Mouse (Mus musculus): ENCODE data around the gene Vmn1r201. TPM values are rescaled to one million over a fixed set of nuclear protein-coding genes. Genes with fewer than 3 reads are reported as not detected.

The Vmn1r201 gene
- total RNA-seq (2022) = not detected

DNA sequence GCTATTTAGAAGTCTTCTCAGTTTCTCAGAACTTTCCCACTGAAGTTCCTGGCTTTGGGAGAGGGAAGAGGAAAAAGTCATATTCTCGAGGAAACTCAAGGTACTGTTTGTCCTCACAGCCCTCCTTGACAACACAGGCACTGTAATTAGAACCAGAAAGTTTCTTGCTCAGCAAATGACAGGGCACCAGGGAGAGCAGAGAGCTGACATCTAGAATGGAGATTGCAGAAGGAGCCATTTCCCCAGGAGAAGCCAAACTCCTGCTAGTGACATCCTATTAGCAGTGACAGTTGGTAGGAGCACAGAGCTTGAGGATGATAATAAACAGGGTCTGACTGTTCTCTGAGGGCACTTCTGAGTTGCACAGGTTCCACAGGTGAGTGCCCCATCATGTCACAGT is at the start of gene Vmn1r201:
TSS of gene Vmn1r201 (plus strand) at position 301 of the 400 bp plus-strand sequence.
- DNase-seq (ENCODE audit: low spot score in 2 of 2) = no peak

DNA sequence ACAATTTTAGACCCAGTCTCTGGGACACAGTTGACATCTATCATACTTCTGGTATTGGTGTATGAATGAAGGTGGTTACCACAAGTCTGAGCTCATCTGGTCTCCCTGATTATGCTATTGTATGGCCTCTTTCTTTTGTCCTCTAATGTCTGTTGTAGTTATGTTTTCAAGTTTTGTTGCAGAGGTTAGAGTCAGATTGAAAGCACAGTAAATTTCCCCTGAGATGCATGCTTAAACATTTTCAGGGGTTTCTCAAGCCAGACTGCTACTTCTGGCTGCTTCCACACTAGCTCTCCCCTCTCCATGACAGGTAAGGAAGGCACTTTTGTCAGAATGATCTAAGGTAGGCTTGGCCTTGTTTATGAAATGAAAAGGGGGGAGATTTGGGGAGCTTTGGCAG is 16.6 kb upstream of the Vmn1r201 start:
- no peak for DNase-seq (ENCODE audit: low spot score in 2 of 2)

DNA sequence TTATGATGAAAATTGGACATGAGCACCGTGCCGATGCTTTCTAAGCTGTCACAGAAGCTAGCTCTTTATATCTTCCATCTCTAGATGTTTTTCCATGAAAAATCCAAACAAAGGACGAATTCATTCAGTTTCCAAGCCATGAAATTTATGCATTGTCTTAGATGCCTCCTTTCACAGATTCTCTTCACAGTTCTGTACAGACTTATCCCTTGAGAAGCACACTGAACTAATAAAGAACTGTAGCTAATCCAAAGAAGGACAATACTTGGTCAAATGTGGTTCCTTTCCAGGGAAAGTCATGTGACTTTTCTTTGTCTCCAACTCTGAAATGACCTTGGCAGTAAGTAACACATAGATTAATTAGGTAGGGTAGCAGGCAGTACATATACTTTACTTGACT is 30.7 kb downstream of the Vmn1r201 start:
- no peak for DNase-seq (ENCODE audit: low spot score in 2 of 2)

DNA sequence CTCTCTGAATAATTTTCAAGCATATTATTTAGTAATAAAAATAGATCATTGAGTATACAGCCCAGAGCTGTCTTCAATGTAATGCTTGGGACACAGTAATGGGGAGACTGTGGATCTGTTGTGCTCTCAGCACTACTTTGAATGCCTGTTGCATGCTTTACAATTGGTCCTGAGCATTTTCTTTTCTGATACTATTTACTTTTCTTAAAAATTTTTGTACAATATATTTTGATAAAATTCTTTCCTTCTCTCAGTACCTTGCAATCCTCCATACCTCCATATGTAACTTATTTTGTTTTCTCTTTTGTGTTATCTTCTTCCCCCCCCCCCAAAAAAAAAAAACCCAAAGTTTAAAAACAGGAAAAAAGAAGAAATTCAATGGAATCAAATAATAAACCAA is 33.6 kb downstream of the Vmn1r201 start, which contains the start of gene Vmn1r202:
TSS of gene Vmn1r202 (minus strand) at position 101 of the 400 bp plus-strand sequence.
- no peak for DNase-seq (ENCODE audit: low spot score in 2 of 2)

DNA sequence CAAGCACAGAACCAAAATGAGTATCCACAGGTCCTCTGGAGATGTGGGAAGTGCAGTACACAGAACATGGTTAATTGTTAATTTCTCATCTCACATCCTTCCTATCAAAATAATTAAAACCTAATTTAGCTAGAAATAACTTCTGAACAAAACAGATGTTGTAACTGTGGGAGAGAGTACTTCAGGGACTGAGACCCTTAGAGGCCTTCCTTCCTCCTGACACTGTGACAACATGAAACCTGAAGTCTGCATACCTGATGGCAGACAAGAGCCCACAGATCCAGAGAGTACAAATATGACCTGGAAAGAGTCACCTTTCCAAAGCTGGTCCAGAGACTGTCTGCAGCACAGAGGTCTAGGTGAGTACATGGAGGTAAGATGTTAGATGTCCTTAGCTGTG is 46.1 kb downstream of the Vmn1r201 start, which contains the start of gene Vmn1r203:
TSS of gene Vmn1r203 (plus strand) at position 301 of the 400 bp plus-strand sequence.
- DNase-seq (ENCODE audit: low spot score in 2 of 2) = no peak

Other genes with a start within 250 kb of the Vmn1r201 start
- not detected for gene Vmn1r193, start 248.8 kb upstream of the Vmn1r201 start, total RNA-seq (2022)
- gene Vmn1r194, start 227.7 kb upstream of the Vmn1r201 start, total RNA-seq (2022) = not detected
- not detected for gene Vmn1r195, start 201.4 kb upstream of the Vmn1r201 start, total RNA-seq (2022)
- not detected for gene Vmn1r196, start 182.0 kb upstream of the Vmn1r201 start, total RNA-seq (2022)
- gene Vmn1r197, start 147.3 kb upstream of the Vmn1r201 start, total RNA-seq (2022) = under 1 TPM in 1 of 4 experiments, not detected in 3; 0.07 TPM
- gene Vmn1r198, start 121.6 kb upstream of the Vmn1r201 start, total RNA-seq (2022) = not detected
- not detected for gene Vmn1r199, start 92.1 kb upstream of the Vmn1r201 start, total RNA-seq (2022)
- not detected for gene Vmn1r200, start 81.5 kb upstream of the Vmn1r201 start, total RNA-seq (2022)
- gene Vmn1r202, start 33.5 kb downstream of the Vmn1r201 start, total RNA-seq (2022) = under 1 TPM in 1 of 4 experiments, not detected in 3; 0.07 TPM
- gene Vmn1r203, start 46.2 kb downstream of the Vmn1r201 start, total RNA-seq (2022) = under 1 TPM in 1 of 4 experiments, not detected in 3; 0.07 TPM
- not detected for gene Vmn1r204, start 81.3 kb downstream of the Vmn1r201 start, total RNA-seq (2022)
- gene Vmn1r205, start 121.1 kb downstream of the Vmn1r201 start, total RNA-seq (2022) = not detected
- gene Vmn1r206, start 152.3 kb downstream of the Vmn1r201 start, total RNA-seq (2022) = under 1 TPM; 0.09 to 0.46 (median 0.29) TPM

Measured in left cerebral cortex, adult 8-10 months (tissue).